Mouse (Mus musculus) liver, embryonic 14.5 days (tissue): ENCODE measurements around the gene Olfr1162. TPM values are rescaled to one million over a fixed set of nuclear protein-coding genes. Genes with fewer than 3 reads are reported as not detected.

Experiments
- ATAC-seq: fragments of 200-750 bp; cut with Nextera tagmentation; 2 replicates; pipeline ENCODE4 v1.8.0; 2017; ENCODE audit warnings: moderate number of reproducible peaks, mild to moderate bottlenecking, moderate library complexity; ENCODE audit not compliant: insufficient read depth
- DNase-seq, 3 experiments: peaks; one replicate each; pipeline ENCODE4 v3.0.0-alpha.2; 2012 to 2013; ENCODE audit warnings: low read depth in 3 of 3, low spot score in 3 of 3
- H3K27ac ChIP-seq: fragments of 300-500 bp; sonication (generic); 2 replicates; pipeline ENCODE4 v1.5.1; 2014; ENCODE audit warnings: moderate library complexity, mild to moderate bottlenecking, control low read depth, inconsistent platforms
- H3K27me3 ChIP-seq: fragments of 300-500 bp; sonication (generic); 2 replicates; pipeline ENCODE4 v1.6.1; 2014; ENCODE audit warnings: mild to moderate bottlenecking, low read length, moderate library complexity; ENCODE audit not compliant: control insufficient read depth, insufficient read depth
- H3K36me3 ChIP-seq: fragments of 300-500 bp; sonication (generic); replicated peaks from 2 replicates; pipeline ENCODE4 v1.6.1; 2014; ENCODE audit warnings: low read depth; ENCODE audit not compliant: control insufficient read depth, insufficient read depth
- H3K4me1 ChIP-seq, 2 experiments: fragments of 200-500 bp in 1 of 2; fragments of 300-500 bp in 1 of 2; sonication (generic) in 1 of 2; replicated peaks; 2 replicates each; pipeline ENCODE4 v1.6.1; 2012 to 2014; ENCODE audit warnings: antibody characterized with exemption in 1 of 2, inconsistent platforms in 1 of 2, low read length in 1 of 2; ENCODE audit not compliant: control insufficient read depth in 2 of 2, insufficient read depth in 2 of 2
- H3K4me2 ChIP-seq: fragments of 300-500 bp; sonication (generic); 2 replicates; pipeline ENCODE4 v1.6.1; 2014; ENCODE audit warnings: low read depth, mild to moderate bottlenecking, control low read depth, moderate library complexity
- H3K4me3 ChIP-seq, 2 experiments: fragments of 200-500 bp in 1 of 2; fragments of 300-500 bp in 1 of 2; sonication (generic) in 1 of 2; 2 replicates each; pipeline ENCODE4 v1.5.1; 2012 to 2014; ENCODE audit warnings: low read depth in 2 of 2, low read length in 2 of 2, mild to moderate bottlenecking in 2 of 2, control low read depth in 1 of 2, inconsistent platforms in 1 of 2, moderate library complexity in 1 of 2; ENCODE audit not compliant: insufficient read depth in 1 of 2
- H3K9ac ChIP-seq: fragments of 300-500 bp; sonication (generic); replicated peaks from 2 replicates; pipeline ENCODE4 v1.6.1; 2014; ENCODE audit warnings: mild to moderate bottlenecking, control low read depth, moderate library complexity
- H3K9me3 ChIP-seq: fragments of 300-500 bp; sonication (generic); 2 replicates; pipeline ENCODE4 v1.6.1; 2016; ENCODE audit warnings: low read length, mixed read lengths; ENCODE audit not compliant: control insufficient read depth
- CTCF ChIP-seq: IDR thresholded peaks from 2 replicates; pipeline ENCODE4 v1.5.1; 2016; ENCODE audit warnings: antibody characterized with exemption, low read depth, control low read depth
- EP300 ChIP-seq: IDR thresholded peaks from 2 replicates; pipeline ENCODE4 v1.6.1; 2016; ENCODE audit warnings: antibody characterized with exemption, low read depth
- polyA plus RNA-seq, 2 experiments: library from polyadenylated mRNA; depleted of rRNA in 1 of 2; stranded (reverse) in 1 of 2; unstranded in 1 of 2; fragments of >200 nt; fragmentation: Nextera tagmentation in 1 of 2; extraction: Ambion mirVana in 1 of 2; gene quantifications; 2 replicates each; pipeline versions ENCODE4 v1.2.1 to v1.2.3; 2012 to 2014

The Olfr1162 gene
- polyA plus RNA-seq, 2 experiments, result not detected

- H3K4me2 ChIP-seq, result no peak within 1 kb of the TSS
- H3K9me3 ChIP-seq, result no peaks in the 10 kb centered on the region
- no peak within 1 kb of the TSS for H3K9ac ChIP-seq
- H3K4me1 ChIP-seq, result no peaks in the 10 kb centered on the region
- no peaks in the 10 kb centered on the region for H3K36me3 ChIP-seq
- no peak for ATAC-seq
- no peak within 1 kb of the TSS for H3K4me3 ChIP-seq
- no peak within 1 kb of the TSS for H3K27ac ChIP-seq
- H3K27me3 ChIP-seq, result no peaks in the 10 kb centered on the region
- no peak for DNase-seq
- TF ChIP-seq CTCF (no peak), EP300 (no peak)
Observed at GRCm38 (mm10) chr2:88007515-88008318, 43.2 kb downstream of the Olfr1162 start, which contains the start of gene Olfr1160. Olfr1160 (minus strand) TSS chr2:88008268.

Other genes with a start within 250 kb of the Olfr1162 start
- gene Olfr1145, start 241.3 kb downstream of the Olfr1162 start, polyA plus RNA-seq (2012; rRNA removed), result not detected in 2 replicates
- gene Olfr1145, start 241.3 kb downstream of the Olfr1162 start, polyA plus RNA-seq (2014; fragmentation: Nextera tagmentation; extraction: Ambion mirVana), result not detected in 2 replicates
- not detected in 2 replicates for gene Olfr1148, start 220.6 kb downstream of the Olfr1162 start, polyA plus RNA-seq (2012; rRNA removed)
- not detected in 2 replicates for gene Olfr1148, start 220.6 kb downstream of the Olfr1162 start, polyA plus RNA-seq (2014; fragmentation: Nextera tagmentation; extraction: Ambion mirVana)
- gene Olfr1150-ps1, start 207.1 kb downstream of the Olfr1162 start, polyA plus RNA-seq (2012; rRNA removed), result not detected in 2 replicates
- gene Olfr1150-ps1, start 207.1 kb downstream of the Olfr1162 start, polyA plus RNA-seq (2014; fragmentation: Nextera tagmentation; extraction: Ambion mirVana), result not detected in 2 replicates
- gene Olfr1151, start 195.3 kb downstream of the Olfr1162 start, polyA plus RNA-seq (2012; rRNA removed), result not detected in 2 replicates
- not detected in 2 replicates for gene Olfr1151, start 195.3 kb downstream of the Olfr1162 start, polyA plus RNA-seq (2014; fragmentation: Nextera tagmentation; extraction: Ambion mirVana)
- gene Olfr1152, start 184.6 kb downstream of the Olfr1162 start, polyA plus RNA-seq (2012; rRNA removed), result not detected in 2 replicates
- gene Olfr1152, start 184.6 kb downstream of the Olfr1162 start, polyA plus RNA-seq (2014; fragmentation: Nextera tagmentation; extraction: Ambion mirVana), result not detected in 2 replicates
- not detected in 2 replicates for gene Olfr1153, start 156.2 kb downstream of the Olfr1162 start, polyA plus RNA-seq (2012; rRNA removed)
- not detected in 2 replicates for gene Olfr1153, start 156.2 kb downstream of the Olfr1162 start, polyA plus RNA-seq (2014; fragmentation: Nextera tagmentation; extraction: Ambion mirVana)
- gene Olfr1154, start 146.0 kb downstream of the Olfr1162 start, polyA plus RNA-seq (2012; rRNA removed), result not detected in 2 replicates
- not detected in 2 replicates for gene Olfr1154, start 146.0 kb downstream of the Olfr1162 start, polyA plus RNA-seq (2014; fragmentation: Nextera tagmentation; extraction: Ambion mirVana)
- not detected in 2 replicates for gene Olfr1155, start 106.0 kb downstream of the Olfr1162 start, polyA plus RNA-seq (2012; rRNA removed)
- gene Olfr1155, start 106.0 kb downstream of the Olfr1162 start, polyA plus RNA-seq (2014; fragmentation: Nextera tagmentation; extraction: Ambion mirVana), result not detected in 2 replicates
- not detected in 2 replicates for gene Olfr1156, start 98.0 kb downstream of the Olfr1162 start, polyA plus RNA-seq (2012; rRNA removed)
- gene Olfr1156, start 98.0 kb downstream of the Olfr1162 start, polyA plus RNA-seq (2014; fragmentation: Nextera tagmentation; extraction: Ambion mirVana), result not detected in 2 replicates
- gene Olfr1157, start 82.8 kb downstream of the Olfr1162 start, polyA plus RNA-seq (2012; rRNA removed), result not detected in 2 replicates
- gene Olfr1157, start 82.8 kb downstream of the Olfr1162 start, polyA plus RNA-seq (2014; fragmentation: Nextera tagmentation; extraction: Ambion mirVana), result not detected in 2 replicates
- not detected in 2 replicates for gene Olfr74, start 76.5 kb downstream of the Olfr1162 start, polyA plus RNA-seq (2012; rRNA removed)
- not detected in 2 replicates for gene Olfr74, start 76.5 kb downstream of the Olfr1162 start, polyA plus RNA-seq (2014; fragmentation: Nextera tagmentation; extraction: Ambion mirVana)
- not detected in 2 replicates for gene Olfr1158, start 61.0 kb downstream of the Olfr1162 start, polyA plus RNA-seq (2012; rRNA removed)
- not detected in 2 replicates for gene Olfr1158, start 61.0 kb downstream of the Olfr1162 start, polyA plus RNA-seq (2014; fragmentation: Nextera tagmentation; extraction: Ambion mirVana)
- not detected in 2 replicates for gene Olfr1160, start 42.9 kb downstream of the Olfr1162 start, polyA plus RNA-seq (2012; rRNA removed)
- gene Olfr1160, start 42.9 kb downstream of the Olfr1162 start, polyA plus RNA-seq (2014; fragmentation: Nextera tagmentation; extraction: Ambion mirVana), result not detected in 2 replicates
- gene Olfr1161, start 28.4 kb downstream of the Olfr1162 start, polyA plus RNA-seq (2012; rRNA removed), result not detected in 2 replicates
- not detected in 2 replicates for gene Olfr1161, start 28.4 kb downstream of the Olfr1162 start, polyA plus RNA-seq (2014; fragmentation: Nextera tagmentation; extraction: Ambion mirVana)
- not detected in 2 replicates for gene Olfr73, start 13.4 kb downstream of the Olfr1162 start, polyA plus RNA-seq (2012; rRNA removed)
- gene Olfr73, start 13.4 kb downstream of the Olfr1162 start, polyA plus RNA-seq (2014; fragmentation: Nextera tagmentation; extraction: Ambion mirVana), result not detected in 2 replicates
- not detected in 2 replicates for gene Olfr1163, start 20.7 kb upstream of the Olfr1162 start, polyA plus RNA-seq (2012; rRNA removed)
- gene Olfr1163, start 20.7 kb upstream of the Olfr1162 start, polyA plus RNA-seq (2014; fragmentation: Nextera tagmentation; extraction: Ambion mirVana), result not detected in 2 replicates
- gene Olfr1164, start 42.8 kb upstream of the Olfr1162 start, polyA plus RNA-seq (2012; rRNA removed), result not detected in 2 replicates
- gene Olfr1164, start 42.8 kb upstream of the Olfr1162 start, polyA plus RNA-seq (2014; fragmentation: Nextera tagmentation; extraction: Ambion mirVana), result not detected in 2 replicates
- gene Olfr1166, start 77.1 kb upstream of the Olfr1162 start, polyA plus RNA-seq (2012; rRNA removed), result not detected in 2 replicates
- gene Olfr1166, start 77.1 kb upstream of the Olfr1162 start, polyA plus RNA-seq (2014; fragmentation: Nextera tagmentation; extraction: Ambion mirVana), result not detected in 2 replicates
- gene Olfr1167, start 104.1 kb upstream of the Olfr1162 start, polyA plus RNA-seq (2012; rRNA removed), result not detected in 2 replicates
- gene Olfr1167, start 104.1 kb upstream of the Olfr1162 start, polyA plus RNA-seq (2014; fragmentation: Nextera tagmentation; extraction: Ambion mirVana), result not detected in 2 replicates
- gene Olfr1168, start 130.8 kb upstream of the Olfr1162 start, polyA plus RNA-seq (2012; rRNA removed), result not detected in 2 replicates
- not detected in 2 replicates for gene Olfr1168, start 130.8 kb upstream of the Olfr1162 start, polyA plus RNA-seq (2014; fragmentation: Nextera tagmentation; extraction: Ambion mirVana)
- gene Olfr1170, start 177.2 kb upstream of the Olfr1162 start, polyA plus RNA-seq (2012; rRNA removed), result not detected in 2 replicates
- gene Olfr1170, start 177.2 kb upstream of the Olfr1162 start, polyA plus RNA-seq (2014; fragmentation: Nextera tagmentation; extraction: Ambion mirVana), result not detected in 2 replicates
- not detected in 2 replicates for gene Olfr1173, start 228.7 kb upstream of the Olfr1162 start, polyA plus RNA-seq (2012; rRNA removed)
- not detected in 2 replicates for gene Olfr1173, start 228.7 kb upstream of the Olfr1162 start, polyA plus RNA-seq (2014; fragmentation: Nextera tagmentation; extraction: Ambion mirVana)